Mouse (Mus musculus): ENCODE results near the gene Naa11. TPM values are rescaled to one million over a fixed set of nuclear protein-coding genes. Genes with fewer than 3 reads are reported as not detected.

Gene Naa11
- total and polyA plus RNA-seq, 3 experiments: not detected

DNA sequence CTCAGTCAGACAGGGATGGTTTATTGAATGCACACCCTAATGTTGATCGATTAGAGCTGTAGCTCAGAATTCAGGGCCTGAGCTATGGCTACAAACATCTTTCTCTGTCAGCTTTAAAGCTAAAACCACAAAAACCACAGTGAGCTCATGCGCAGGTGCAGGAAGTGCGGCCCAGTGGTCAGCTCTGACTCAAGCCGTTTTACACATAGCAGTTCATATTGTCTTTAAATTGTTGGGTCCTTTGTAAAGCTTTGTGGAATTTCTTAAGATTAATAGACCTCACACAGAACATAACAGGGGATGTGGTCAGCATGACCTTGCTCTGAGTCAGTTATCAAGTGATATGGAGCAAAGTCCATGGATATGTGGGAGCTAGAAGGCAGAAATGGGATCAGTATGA lies 5.4 kb upstream of the Naa11 start (continued):
- no peak for TF ChIP-seq ZNF384 (IDR thresholded peaks at IDR 0.05; ENCODE audit: low read depth, low read length)
- TF ChIP-seq NRF1 (IDR thresholded peaks at IDR 0.05; ENCODE audit: low read depth, low read length): peak; percentile 74
- no peak for TF ChIP-seq CHD1 (IDR thresholded peaks at IDR 0.05; ENCODE audit: low read depth, low read length)
- TF ChIP-seq GABPA (IDR thresholded peaks at IDR 0.05; ENCODE audit: insufficient replicate concordance, low read depth, low read length): no peak
- TF ChIP-seq KAT2A (IDR thresholded peaks at IDR 0.05; ENCODE audit: insufficient replicate concordance, low read length): no peak
- TF ChIP-seq TCF12 (IDR thresholded peaks at IDR 0.05; ENCODE audit: low read depth, low read length): peak; percentile 72; the same call in 1 of the 2 replicates
- no peak for TF ChIP-seq HCFC1 (IDR thresholded peaks at IDR 0.05; ENCODE audit: low read depth, low read length)
- no peak for TF ChIP-seq CTCF (conservative IDR thresholded peaks at IDR 0.05 in 1 of 2, IDR thresholded peaks at IDR 0.05 in 1 of 2; ENCODE audit: low read depth in 2 of 2, low read length in 2 of 2)
- TF ChIP-seq JUND (conservative IDR thresholded peaks at IDR 0.05; ENCODE audit: low read depth, low read length): peak; percentile 45; the same call in 1 of the 2 replicates
- no peak for TF ChIP-seq MEF2A (IDR thresholded peaks at IDR 0.05; ENCODE audit: borderline replicate concordance, low read depth, low read length)
- TF ChIP-seq BHLHE40 (IDR thresholded peaks at IDR 0.05; ENCODE audit: low read depth, low read length): peak; percentile 79
- no peak for TF ChIP-seq MAFK (IDR thresholded peaks at IDR 0.05; ENCODE audit: insufficient replicate concordance, low read length)
- TF ChIP-seq E2F4 (IDR thresholded peaks at IDR 0.05; ENCODE audit: insufficient replicate concordance, low read depth, low read length): no peak
- no peak for TF ChIP-seq ZC3H11A (IDR thresholded peaks at IDR 0.05; ENCODE audit: low read depth, low read length)
- TF ChIP-seq SMC3 (IDR thresholded peaks at IDR 0.05; ENCODE audit: low read depth, low read length): no peak
- no peak for TF ChIP-seq USF1 (IDR thresholded peaks at IDR 0.05; ENCODE audit: low read depth, low read length)
- no peak for TF ChIP-seq PAX5 (IDR thresholded peaks at IDR 0.05; ENCODE audit: low read length)
- TF ChIP-seq MYC (IDR thresholded peaks at IDR 0.05; ENCODE audit: low read depth, low read length): no peak

DNA sequence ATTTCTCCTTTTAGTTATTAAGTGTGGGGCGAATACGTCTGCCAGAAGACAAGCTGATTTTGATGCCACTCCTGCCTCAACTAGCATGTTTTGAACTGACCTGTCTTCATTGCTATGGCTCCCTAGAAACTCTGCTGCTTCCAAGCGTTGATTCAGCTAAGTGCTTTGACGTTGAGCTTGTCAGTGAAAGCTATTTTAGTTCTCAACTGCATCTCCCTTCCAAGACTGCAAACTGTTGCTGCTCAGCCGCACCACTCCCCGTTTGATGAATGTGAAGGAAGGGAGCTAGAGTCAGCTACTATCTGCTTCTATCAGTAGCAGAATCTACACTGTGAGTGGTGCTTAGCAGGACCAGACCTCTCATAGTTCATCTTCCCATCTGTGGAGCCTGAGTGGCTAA lies 4.6 kb downstream of the Naa11 start:
- Histone ChIP-seq H3K4me2 (ENCODE audit: insufficient read depth, low read depth, poor library complexity, severe bottlenecking) (no peak overlapping the region), H3K36me3 (replicated peaks in 1 of 2; ENCODE audit: control insufficient read depth in 1 of 2, insufficient read depth in 1 of 2, low read length in 1 of 2) (no peaks in the 10 kb centered on the region), H3K27me3 (replicated peaks) (no peaks in the 10 kb centered on the region), H3K27ac (ENCODE audit: insufficient read depth, low read depth) (no peak overlapping the region), H3K4me1 (ENCODE audit: control insufficient read depth in 1 of 2, insufficient read depth in 2 of 2) (peaks cover 0 to 12% of the 10 kb centered on the region in 2 experiments; a peak in 3 of 4 replicates), H3K79me2 (replicated peaks; ENCODE audit: control insufficient read depth, extremely low read depth, insufficient read depth, poor library complexity, severe bottlenecking) (no peaks in the 10 kb centered on the region), H3K9ac (ENCODE audit: insufficient read depth, low read depth) (no peak overlapping the region), H3K9me3 (replicated peaks; ENCODE audit: low read length) (no peaks in the 10 kb centered on the region), H3K4me3 (replicated peaks in 1 of 3; ENCODE audit: low read depth in 2 of 3, low read length in 2 of 3, poor library complexity in 1 of 3) (no peak overlapping the region)
- dilution Hi-C loops (cut with MboI; ENCODE audit: extremely low pct_ligation_motif_present, extremely low pct_unique_long_range_greater_than_20kb, low sequenced_read_pairs): no loop called here
- in situ Hi-C loops (cut with MboI; ENCODE audit: low pct_ligation_motif_present, low pct_unique_long_range_greater_than_20kb, low sequenced_read_pairs): no loop called here
- TF ChIP-seq GABPA (IDR thresholded peaks at IDR 0.05; ENCODE audit: insufficient replicate concordance, low read depth, low read length): no peak
- no peak for TF ChIP-seq SMC3 (IDR thresholded peaks at IDR 0.05; ENCODE audit: low read depth, low read length)
- no peak for TF ChIP-seq CTCF (conservative IDR thresholded peaks at IDR 0.05 in 1 of 2, IDR thresholded peaks at IDR 0.05 in 1 of 2; ENCODE audit: low read depth in 2 of 2, low read length in 2 of 2)
- TF ChIP-seq RAD21 (IDR thresholded peaks at IDR 0.05; ENCODE audit: low read depth, low read length): no peak
- TF ChIP-seq SIN3A (IDR thresholded peaks at IDR 0.05; ENCODE audit: low read length): no peak
- TF ChIP-seq MXI1 (IDR thresholded peaks at IDR 0.05; ENCODE audit: low read depth, low read length): no peak
- no peak for TF ChIP-seq ZKSCAN1 (IDR thresholded peaks at IDR 0.05; ENCODE audit: borderline replicate concordance, low read depth, low read length)
- TF ChIP-seq MYC (IDR thresholded peaks at IDR 0.05; ENCODE audit: low read depth, low read length): no peak
- no peak for TF ChIP-seq ZMIZ1 (IDR thresholded peaks at IDR 0.05; ENCODE audit: low read depth, low read length)
- TF ChIP-seq ELF1 (IDR thresholded peaks at IDR 0.05; ENCODE audit: low read depth, low read length): no peak
- TF ChIP-seq BHLHE40 (IDR thresholded peaks at IDR 0.05; ENCODE audit: low read depth, low read length): no peak
- no peak for TF ChIP-seq USF2 (conservative IDR thresholded peaks at IDR 0.05; ENCODE audit: low read depth, low read length)
- no peak for TF ChIP-seq UBTF (IDR thresholded peaks at IDR 0.05; ENCODE audit: low read depth, low read length)
- TF ChIP-seq E2F4 (IDR thresholded peaks at IDR 0.05; ENCODE audit: insufficient replicate concordance, low read depth, low read length): no peak
- no peak for TF ChIP-seq RCOR1 (conservative IDR thresholded peaks at IDR 0.05; ENCODE audit: low read depth, low read length)
- no peak for TF ChIP-seq USF1 (IDR thresholded peaks at IDR 0.05; ENCODE audit: low read depth, low read length)
- TF ChIP-seq KAT2A (IDR thresholded peaks at IDR 0.05; ENCODE audit: insufficient replicate concordance, low read length): no peak
- TF ChIP-seq HCFC1 (IDR thresholded peaks at IDR 0.05; ENCODE audit: low read depth, low read length): no peak
- no peak for TF ChIP-seq TCF12 (IDR thresholded peaks at IDR 0.05; ENCODE audit: low read depth, low read length)
- DNase-seq (ENCODE audit: extremely low read depth): no peak
